Mouse (Mus musculus) liver, adult 2 months (tissue): Measurements from ENCODE around the gene Myog. TPM values are rescaled to one million over a fixed set of nuclear protein-coding genes. Genes with fewer than 3 reads are reported as not detected.

Source experiments
- DNase-seq: peaks from one replicate; pipeline ENCODE4 v3.0.0-alpha.2; 2011; ENCODE audit warnings: low read depth, low spot score; ENCODE audit errors: extremely low read depth
- H3K27ac ChIP-seq: fragments of 200-500 bp; replicated peaks from 2 replicates; pipeline ENCODE4 v1.5.1; 2012; ENCODE audit warnings: low read depth, mild to moderate bottlenecking, control low read depth, inconsistent platforms, low read length; ENCODE audit not compliant: insufficient read depth
- H3K27me3 ChIP-seq: fragments of 200-500 bp; 2 replicates; pipeline ENCODE4 v1.6.1; 2012; ENCODE audit warnings: mild to moderate bottlenecking, moderate library complexity, low read length, inconsistent platforms; ENCODE audit not compliant: control insufficient read depth, insufficient read depth
- H3K36me3 ChIP-seq: fragments of 200-500 bp; 2 replicates; pipeline ENCODE4 v1.6.1; 2012; ENCODE audit warnings: low read length, inconsistent platforms; ENCODE audit not compliant: control insufficient read depth, insufficient read depth
- H3K4me1 ChIP-seq: fragments of 200-500 bp; 2 replicates; pipeline ENCODE4 v1.6.1; 2011; ENCODE audit warnings: low read length; ENCODE audit not compliant: control insufficient read depth, insufficient read depth
- H3K4me3 ChIP-seq: fragments of 200-500 bp; 2 replicates; pipeline ENCODE4 v1.5.1; 2011; ENCODE audit warnings: low read depth, mild to moderate bottlenecking, control low read depth, low read length, moderate library complexity; ENCODE audit not compliant: insufficient read depth
- H3K79me2 ChIP-seq: fragments of 200-500 bp; 2 replicates; pipeline ENCODE4 v1.6.1; 2012; ENCODE audit warnings: inconsistent platforms, mild to moderate bottlenecking, low read length, moderate library complexity; ENCODE audit not compliant: control insufficient read depth, insufficient read depth
- H3K9ac ChIP-seq: fragments of 200-500 bp; 2 replicates; pipeline ENCODE4 v1.6.1; 2012; ENCODE audit warnings: low read depth, mild to moderate bottlenecking, control low read depth, inconsistent platforms, low read length
- CTCF ChIP-seq: fragments of 200-500 bp; IDR thresholded peaks from 2 replicates; pipeline ENCODE4 v1.5.1; 2011; ENCODE audit warnings: low read depth, low read length, control low read depth
- POLR2A ChIP-seq: fragments of 200-500 bp; IDR thresholded peaks from 2 replicates; pipeline ENCODE4 v1.6.1; 2011; ENCODE audit warnings: low read length, control low read depth; ENCODE audit not compliant: insufficient read depth; ENCODE audit errors: extremely low read depth
- WGBS: fragments of 180-500 bp; shearing (Covaris S2); methylation state at CpG from one replicate; pipeline ENCODE4 v1.1.7; 2018; 5-methylcytosine and 5-hydroxymethylcytosine counted together
- polyA plus RNA-seq: library from polyadenylated mRNA; depleted of rRNA; stranded (reverse); fragments of >200 nt; gene quantifications from 2 replicates; pipeline ENCODE4 v1.2.3, GENCODE M21; 2012
- total RNA-seq: library from RNA; depleted of rRNA; stranded (reverse); fragments of >200 nt; gene quantifications from 2 replicates; pipeline ENCODE4 v1.2.3, GENCODE M21; 2014

Gene Myog
- total and polyA plus RNA-seq, 2 experiments, result not detected

GRCm38 (mm10) chr1:134318261-134318660 is 28.5 kb downstream of the Myog start:
- Histone ChIP-seq H3K36me3 (no peaks in the 10 kb centered on the region), H3K27ac (no peak overlapping the region), H3K4me1 (no peaks in the 10 kb centered on the region), H3K4me3 (no peak overlapping the region), H3K79me2 (no peaks in the 10 kb centered on the region), H3K9ac (no peak overlapping the region), H3K27me3 (no peaks in the 10 kb centered on the region)
- DNase-seq, result no peak
- WGBS, result 86% methylated on average over 5 of the region's 5 CpGs
- TF ChIP-seq CTCF (no peak), POLR2A (no peak)

GRCm38 (mm10) chr1:134320691-134321301 is 31.0 kb downstream of the Myog start:
- Histone ChIP-seq H3K27ac (no peak overlapping the region), H3K4me1 (no peaks in the 10 kb centered on the region), H3K4me3 (no peak overlapping the region), H3K9ac (no peak overlapping the region), H3K27me3 (no peaks in the 10 kb centered on the region), H3K36me3 (no peaks in the 10 kb centered on the region), H3K79me2 (no peaks in the 10 kb centered on the region)
- DNase-seq, result no peak
- 76% methylated on average over 14 of the region's 14 CpGs for WGBS
- no peak for TF ChIP-seq POLR2A
- TF ChIP-seq CTCF, result no peak

GRCm38 (mm10) chr1:134322591-134322990 is 32.8 kb downstream of the Myog start:
- peak; percentile 43 for TF ChIP-seq CTCF
- TF ChIP-seq POLR2A, result no peak
- H3K9ac ChIP-seq, result no peak overlapping the region
- no peaks in the 10 kb centered on the region for H3K4me1 ChIP-seq
- H3K4me3 ChIP-seq, result no peak overlapping the region
- H3K27ac ChIP-seq, result no peak overlapping the region
- 81% methylated on average over 6 of the region's 6 CpGs for WGBS
- H3K36me3 ChIP-seq, result no peaks in the 10 kb centered on the region
- H3K27me3 ChIP-seq, result no peaks in the 10 kb centered on the region
- DNase-seq, result no peak
- H3K79me2 ChIP-seq, result no peaks in the 10 kb centered on the region

- Histone ChIP-seq H3K79me2 (no peaks in the 10 kb centered on the region), H3K9ac (no peak overlapping the region), H3K4me3 (no peak overlapping the region), H3K36me3 (no peaks in the 10 kb centered on the region), H3K4me1 (no peaks in the 10 kb centered on the region), H3K27ac (no peak overlapping the region), H3K27me3 (no peaks in the 10 kb centered on the region)
- 85% methylated on average over 12 of the region's 12 CpGs for WGBS
- DNase-seq, result no peak
- TF ChIP-seq POLR2A (no peak), CTCF (no peak)
Observed at GRCm38 (mm10) chr1:134326841-134327346, 37.1 kb downstream of the Myog start.

GRCm38 (mm10) chr1:134331879-134332635 is 42.3 kb downstream of the Myog start:
- peak; percentile 44 for DNase-seq
- no peak overlapping the region for H3K27ac ChIP-seq
- no peak overlapping the region for H3K4me3 ChIP-seq
- no peaks in the 10 kb centered on the region for H3K36me3 ChIP-seq
- H3K27me3 ChIP-seq, result no peaks in the 10 kb centered on the region
- no peaks in the 10 kb centered on the region for H3K79me2 ChIP-seq
- no peak overlapping the region for H3K9ac ChIP-seq
- 45% methylated on average over 20 of the region's 20 CpGs for WGBS
- no peaks in the 10 kb centered on the region for H3K4me1 ChIP-seq
- TF ChIP-seq CTCF (peak; percentile 72), POLR2A (no peak)
